Mouse (Mus musculus) hindbrain, embryonic 16.5 days (tissue): ENCODE results near the gene Mast4. TPM values are rescaled to one million over a fixed set of nuclear protein-coding genes. Genes with fewer than 3 reads are reported as not detected.

Experiments used
- ATAC-seq: fragments of 200-750 bp; cut with Nextera tagmentation; 2 replicates; pipeline ENCODE4 v1.8.0; 2017; ENCODE audit warnings: moderate TSS enrichment, moderate library complexity
- H3K27ac ChIP-seq: fragments of 300-500 bp; sonication (generic); 2 replicates; pipeline ENCODE4 v1.5.1; 2014; ENCODE audit warnings: low read depth, mild to moderate bottlenecking, control low read depth, low read length, moderate library complexity
- H3K27me3 ChIP-seq: fragments of 300-500 bp; sonication (generic); replicated peaks from 2 replicates; pipeline ENCODE4 v1.6.1; 2014; ENCODE audit warnings: low read length; ENCODE audit not compliant: control insufficient read depth, insufficient read depth
- H3K36me3 ChIP-seq: fragments of 300-500 bp; sonication (generic); 2 replicates; pipeline ENCODE4 v1.6.1; 2014; ENCODE audit warnings: mild to moderate bottlenecking, low read length, moderate library complexity, mixed read lengths; ENCODE audit not compliant: control insufficient read depth, insufficient read depth
- H3K4me1 ChIP-seq: fragments of 300-500 bp; sonication (generic); 2 replicates; pipeline ENCODE4 v1.6.1; 2014; ENCODE audit warnings: low read depth, low read length; ENCODE audit not compliant: control insufficient read depth, insufficient read depth
- H3K4me2 ChIP-seq: fragments of 300-500 bp; sonication (generic); 2 replicates; pipeline ENCODE4 v1.6.1; 2014; ENCODE audit warnings: mild to moderate bottlenecking, low read length, control low read depth, moderate library complexity
- H3K4me3 ChIP-seq: fragments of 300-500 bp; sonication (generic); 2 replicates; pipeline ENCODE4 v1.5.1; 2014; ENCODE audit warnings: mild to moderate bottlenecking, low read length, control low read depth, moderate library complexity
- H3K9ac ChIP-seq: fragments of 300-500 bp; sonication (generic); 2 replicates; pipeline ENCODE4 v1.6.1; 2014; ENCODE audit warnings: low read depth, mild to moderate bottlenecking, control low read depth, low read length, moderate library complexity
- H3K9me3 ChIP-seq: fragments of 300-500 bp; sonication (generic); 2 replicates; pipeline ENCODE4 v1.6.1; 2014; ENCODE audit warnings: mild to moderate bottlenecking, low read length, moderate library complexity; ENCODE audit not compliant: control insufficient read depth
- WGBS: fragments of 180-500 bp; shearing (Covaris S2); extraction: QIAGEN DNeasy Blood & Tissue Kit; methylation state at CpG from one replicate; pipeline ENCODE4 v1.1.7; 2014; 5-methylcytosine and 5-hydroxymethylcytosine counted together
- polyA plus RNA-seq: library from polyadenylated mRNA; unstranded; fragments of >200 nt; fragmentation: Nextera tagmentation; extraction: Ambion mirVana; gene quantifications from 2 replicates; pipeline ENCODE4 v1.2.1, GENCODE M21; 2015

The Mast4 gene
- polyA plus RNA-seq, 1 experiment from 2014 or later = 24.6 TPM

DNA sequence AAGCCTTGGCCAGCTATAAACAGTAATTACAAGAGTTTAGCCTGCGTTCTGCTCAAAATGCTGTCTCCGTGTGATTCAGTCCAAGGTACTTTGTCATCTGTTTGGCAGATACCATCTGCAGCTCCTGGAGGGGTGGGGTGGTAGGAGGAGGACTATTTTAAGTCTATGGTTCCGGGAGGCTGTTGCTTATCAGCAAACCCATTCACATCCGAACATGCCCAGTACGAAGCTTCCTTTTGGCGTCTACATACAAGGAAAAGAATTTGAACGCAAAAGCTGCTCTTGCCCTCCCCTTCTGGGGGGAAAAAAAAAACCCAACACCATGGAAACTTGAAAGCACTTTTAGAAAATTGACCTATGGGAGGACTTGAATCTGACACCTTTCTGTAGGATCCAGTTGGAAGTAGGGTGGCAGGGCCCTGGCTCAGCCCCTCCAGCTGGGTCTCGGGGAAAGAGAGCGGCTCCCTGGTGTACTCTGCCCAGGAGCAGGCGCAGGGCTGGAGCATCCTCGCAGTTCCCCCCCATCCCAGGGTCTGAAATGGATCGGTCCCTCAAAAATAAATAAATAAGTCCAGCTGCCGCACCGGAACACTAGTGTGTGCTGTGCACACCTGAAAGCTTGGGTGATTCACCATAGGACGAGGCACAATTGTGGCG is 428.2 kb downstream of the Mast4 start:
- peak overlapping the region; percentile 79 for H3K27ac ChIP-seq
- H3K9me3 ChIP-seq = 0 out of 2 replicates have a peak, but pooled peaks cover 2% of the 10 kb centered on the region
- H3K36me3 ChIP-seq = no peaks in the 10 kb centered on the region
- peaks cover 10% of the 10 kb centered on the region for H3K4me1 ChIP-seq
- WGBS = under 1% methylated on average over 16 of the region's 16 CpGs
- H3K4me2 ChIP-seq = peak overlapping the region; percentile 87
- peak overlapping the region; percentile 52 for H3K4me3 ChIP-seq
- peak overlapping the region; percentile 62 for H3K9ac ChIP-seq
- peak; percentile 97 for ATAC-seq
- no peaks in the 10 kb centered on the region for H3K27me3 ChIP-seq

DNA sequence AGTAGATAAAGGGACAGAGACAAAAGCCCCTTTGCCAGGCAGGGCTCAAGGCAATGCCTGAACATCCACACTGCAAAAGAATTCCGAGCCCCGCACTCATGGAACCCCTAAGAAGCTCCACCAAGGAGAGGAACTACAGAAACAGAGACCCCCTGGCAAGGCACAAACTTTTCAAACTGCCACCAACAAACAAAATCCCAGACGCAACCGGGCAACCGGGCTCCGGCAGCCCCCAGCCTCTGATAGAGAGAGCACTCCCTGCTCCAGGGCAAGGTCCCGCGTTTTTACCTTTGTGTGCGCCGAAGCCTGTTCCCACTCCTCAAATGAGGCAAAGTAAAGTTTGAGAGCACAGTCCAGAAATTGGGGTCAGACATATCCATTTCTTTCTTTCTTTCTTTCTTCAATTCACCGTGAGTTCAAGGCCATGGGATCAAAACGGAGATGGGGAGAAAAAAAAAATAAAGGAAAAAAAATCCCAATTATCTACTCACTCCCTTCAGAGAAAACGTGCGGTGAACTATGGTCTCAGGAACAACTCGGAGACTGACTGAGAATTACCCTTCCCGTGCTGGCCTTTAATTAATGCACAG is 428.8 kb downstream of the Mast4 start:
- Histone ChIP-seq H3K9me3 (0 out of 2 replicates have a peak, but pooled peaks cover 2% of the 10 kb centered on the region), H3K9ac (peak overlapping the region; percentile 62), H3K4me2 (peak overlapping the region; percentile 87), H3K27me3 (no peaks in the 10 kb centered on the region), H3K36me3 (no peaks in the 10 kb centered on the region), H3K4me3 (peak overlapping the region; percentile 52), H3K4me1 (peaks cover 10% of the 10 kb centered on the region), H3K27ac (peak overlapping the region; percentile 79)
- ATAC-seq = no peak
- 3% methylated on average over 16 of the region's 16 CpGs for WGBS

DNA sequence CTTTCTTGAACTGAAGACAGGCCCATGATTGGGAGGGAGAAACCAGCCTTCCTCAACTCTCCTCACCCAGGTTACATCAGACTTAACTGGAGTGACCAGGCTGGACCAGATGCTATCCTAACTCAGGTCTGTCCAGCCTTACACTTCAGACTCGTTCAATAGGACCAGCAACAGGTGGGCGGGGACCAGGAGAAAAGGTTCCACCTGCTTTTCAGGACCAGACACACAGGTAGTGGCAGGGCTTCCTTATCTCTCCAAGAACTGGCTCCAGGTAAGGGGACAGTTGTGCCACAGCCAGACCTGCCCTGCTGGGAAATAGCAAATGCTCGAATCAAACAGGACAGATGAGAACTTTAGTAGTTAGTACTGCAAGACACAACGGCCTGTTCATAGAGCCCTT is 430.6 kb downstream of the Mast4 start:
- H3K27me3 ChIP-seq = no peaks in the 10 kb centered on the region
- H3K36me3 ChIP-seq = no peaks in the 10 kb centered on the region
- no peak overlapping the region for H3K4me3 ChIP-seq
- no peak overlapping the region for H3K27ac ChIP-seq
- 88% methylated on average over 4 of the region's 4 CpGs for WGBS
- peaks cover 12% of the 10 kb centered on the region for H3K4me1 ChIP-seq
- ATAC-seq = no peak
- no peak overlapping the region for H3K4me2 ChIP-seq
- H3K9ac ChIP-seq = no peak overlapping the region
- H3K9me3 ChIP-seq = no peaks in the 10 kb centered on the region

DNA sequence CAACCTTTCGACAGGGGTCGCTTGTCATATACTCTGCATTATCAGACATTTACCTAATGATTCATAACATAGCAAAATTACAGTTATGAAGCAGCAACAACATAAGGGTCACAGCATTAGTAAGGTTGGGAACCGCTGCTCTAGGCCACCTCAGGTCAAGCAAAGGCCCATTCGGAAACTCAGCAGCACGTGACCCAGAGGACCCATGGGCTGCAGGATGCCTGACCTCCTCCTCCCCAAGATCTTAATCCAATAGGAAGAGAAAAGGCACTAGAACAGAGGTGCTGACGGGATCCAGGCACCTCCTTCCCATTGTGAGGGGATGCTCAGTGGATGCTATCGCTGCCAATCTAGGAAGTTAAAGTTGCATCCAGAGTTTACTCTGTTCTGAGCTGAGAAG is 432.2 kb downstream of the Mast4 start:
- Histone ChIP-seq H3K27me3 (no peaks in the 10 kb centered on the region), H3K4me1 (peaks cover 13% of the 10 kb centered on the region), H3K9ac (no peak overlapping the region), H3K4me2 (no peak overlapping the region), H3K4me3 (no peak overlapping the region), H3K36me3 (no peaks in the 10 kb centered on the region), H3K27ac (no peak overlapping the region), H3K9me3 (no peaks in the 10 kb centered on the region)
- WGBS = 80% methylated on average over 7 of the region's 7 CpGs
- ATAC-seq = no peak

DNA sequence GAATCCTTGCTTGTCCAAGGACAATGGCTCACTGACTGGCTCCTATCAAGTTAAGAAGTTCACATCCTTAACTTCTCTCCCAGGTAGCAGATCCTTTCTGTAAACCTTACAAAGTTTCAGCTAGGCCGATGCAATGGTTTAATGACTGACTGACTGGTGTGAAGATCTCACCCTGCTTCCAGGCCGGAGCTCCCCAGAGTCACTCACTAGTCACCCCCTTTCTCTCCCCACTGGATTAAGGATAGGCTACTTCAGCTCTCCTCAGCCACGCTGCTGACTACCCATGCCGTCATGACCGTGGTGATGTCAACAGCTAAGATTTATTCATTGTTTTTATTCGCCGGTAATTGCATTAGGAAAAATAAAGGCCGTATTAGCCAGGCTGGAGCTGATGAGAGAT is 433.8 kb downstream of the Mast4 start:
- H3K4me2 ChIP-seq = no peak overlapping the region
- WGBS = 80% methylated on average over 8 of the region's 8 CpGs
- H3K4me3 ChIP-seq = no peak overlapping the region
- no peak for ATAC-seq
- no peak overlapping the region for H3K27ac ChIP-seq
- H3K9ac ChIP-seq = no peak overlapping the region
- no peaks in the 10 kb centered on the region for H3K27me3 ChIP-seq
- peaks cover 14% of the 10 kb centered on the region for H3K4me1 ChIP-seq
- H3K9me3 ChIP-seq = no peaks in the 10 kb centered on the region
- H3K36me3 ChIP-seq = no peaks in the 10 kb centered on the region

DNA sequence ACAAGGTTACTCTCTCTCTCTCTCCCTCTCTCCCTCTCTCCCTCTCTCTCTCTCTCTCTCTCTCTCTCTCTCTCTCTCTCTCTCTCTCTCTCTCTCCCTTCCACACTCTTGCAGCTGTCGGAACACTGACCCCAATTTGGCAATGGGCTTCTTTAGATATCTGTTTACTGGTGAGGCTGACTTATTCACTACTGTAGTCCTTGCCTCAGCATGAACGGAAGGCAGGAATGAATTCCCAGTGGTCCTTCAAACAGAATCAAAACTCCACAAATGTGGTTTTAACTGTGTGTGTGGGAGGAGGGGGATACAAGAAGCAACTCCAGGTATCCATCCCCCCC is 434.2 kb downstream of the Mast4 start:
- H3K27ac ChIP-seq = no peak overlapping the region
- peaks cover 10% of the 10 kb centered on the region for H3K4me1 ChIP-seq
- no peak for ATAC-seq
- H3K9me3 ChIP-seq = no peaks in the 10 kb centered on the region
- 60% methylated on average over 2 of the region's 2 CpGs for WGBS
- no peaks in the 10 kb centered on the region for H3K36me3 ChIP-seq
- H3K4me3 ChIP-seq = no peak overlapping the region
- no peak overlapping the region for H3K4me2 ChIP-seq
- H3K9ac ChIP-seq = no peak overlapping the region
- no peaks in the 10 kb centered on the region for H3K27me3 ChIP-seq

DNA sequence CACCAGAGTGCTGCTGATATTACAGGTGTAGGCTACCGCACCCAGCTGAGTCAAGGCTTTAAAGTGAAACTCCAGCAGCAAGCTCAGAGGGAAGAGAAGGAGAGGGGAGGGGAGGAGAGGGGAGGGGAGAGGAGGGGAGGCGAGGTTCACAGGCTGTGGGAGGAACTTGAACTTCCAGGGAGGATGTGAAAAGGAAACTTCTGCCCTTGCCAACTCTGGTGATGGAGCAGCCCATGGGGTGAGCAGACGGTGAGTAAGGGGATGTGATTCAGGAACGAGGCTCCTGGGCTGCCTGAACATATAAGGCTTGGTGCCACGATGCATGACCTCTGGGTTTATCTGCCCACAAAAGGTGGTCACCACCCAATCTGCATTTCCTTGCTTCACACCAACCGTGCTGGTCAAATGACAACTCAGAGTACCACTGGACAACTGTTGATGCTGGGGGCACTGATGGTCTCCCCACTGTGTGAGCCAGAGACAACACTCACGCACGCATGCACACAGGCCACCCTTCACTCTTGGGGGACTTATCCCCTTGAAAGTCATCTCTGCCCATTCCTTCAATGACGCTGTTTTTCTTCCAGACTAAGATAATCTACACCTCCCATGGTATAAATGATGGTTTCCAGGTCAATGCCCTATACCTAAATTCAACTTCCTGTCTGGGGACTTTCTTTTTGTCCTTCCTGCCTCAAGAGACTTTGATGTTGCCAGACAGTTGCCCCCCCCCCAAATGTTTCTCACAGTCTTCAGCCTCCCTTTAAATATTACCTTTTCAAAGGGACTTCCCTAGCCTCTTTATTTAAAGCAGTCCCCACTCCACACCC is 434.8 kb downstream of the Mast4 start:
- 65% methylated on average over 9 of the region's 9 CpGs for WGBS
- no peak overlapping the region for H3K9ac ChIP-seq

DNA sequence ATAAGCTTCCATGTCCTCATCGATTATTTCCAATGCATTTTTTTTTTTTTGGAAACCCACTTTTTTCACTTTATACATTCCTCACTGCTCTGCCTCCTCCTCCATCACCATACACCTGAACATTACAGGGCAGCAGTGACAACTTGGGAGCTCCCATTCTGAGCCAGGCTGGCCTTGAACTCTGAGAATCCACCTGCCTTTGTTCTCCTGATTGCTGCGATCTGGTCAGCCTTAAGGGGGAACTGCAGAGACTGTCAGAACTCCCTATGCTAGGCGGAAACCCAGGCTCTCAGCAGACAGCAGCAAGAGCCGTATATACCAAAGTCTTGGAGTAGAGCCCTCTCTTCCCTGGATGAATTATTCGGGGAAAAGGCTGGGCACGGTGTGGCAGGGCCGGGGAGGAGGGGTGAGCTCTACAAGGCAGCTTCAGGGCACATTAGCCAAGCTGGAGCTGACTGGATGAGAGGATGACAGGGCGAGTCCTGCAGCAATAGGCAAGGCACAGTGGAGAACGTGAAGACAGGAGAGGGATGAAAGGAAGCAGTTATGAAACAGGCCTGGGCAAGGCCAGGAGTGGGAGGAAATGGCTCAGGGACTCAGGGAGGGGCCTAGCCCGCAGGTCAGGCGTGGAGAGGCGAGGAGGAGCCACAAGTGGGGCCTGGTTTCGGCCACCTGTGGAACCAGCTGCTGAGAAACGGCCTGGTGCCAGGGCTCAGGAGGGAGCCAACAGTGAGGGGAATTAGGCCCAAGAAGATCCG is 435.7 kb downstream of the Mast4 start:
- no peaks in the 10 kb centered on the region for H3K9me3 ChIP-seq
- no peaks in the 10 kb centered on the region for H3K27me3 ChIP-seq
- peaks cover 6% of the 10 kb centered on the region for H3K4me1 ChIP-seq
- ATAC-seq = peak; percentile 59; the same call in 1 of the 2 replicates
- H3K4me3 ChIP-seq = no peak overlapping the region
- H3K4me2 ChIP-seq = no peak overlapping the region
- no peak overlapping the region for H3K9ac ChIP-seq
- H3K27ac ChIP-seq = no peak overlapping the region
- WGBS = 57% methylated on average over 15 of the region's 15 CpGs
- H3K36me3 ChIP-seq = no peaks in the 10 kb centered on the region

More for the DNA sequence above, 434.8 kb downstream of the Mast4 start:
- ATAC-seq = 0 out of 2 replicates have a peak, but pooled peaks have one; percentile 16
- Histone ChIP-seq H3K4me2 (no peak overlapping the region), H3K9me3 (no peaks in the 10 kb centered on the region), H3K27ac (no peak overlapping the region), H3K4me1 (peaks cover 8% of the 10 kb centered on the region), H3K27me3 (no peaks in the 10 kb centered on the region), H3K4me3 (no peak overlapping the region), H3K36me3 (no peaks in the 10 kb centered on the region)

DNA sequence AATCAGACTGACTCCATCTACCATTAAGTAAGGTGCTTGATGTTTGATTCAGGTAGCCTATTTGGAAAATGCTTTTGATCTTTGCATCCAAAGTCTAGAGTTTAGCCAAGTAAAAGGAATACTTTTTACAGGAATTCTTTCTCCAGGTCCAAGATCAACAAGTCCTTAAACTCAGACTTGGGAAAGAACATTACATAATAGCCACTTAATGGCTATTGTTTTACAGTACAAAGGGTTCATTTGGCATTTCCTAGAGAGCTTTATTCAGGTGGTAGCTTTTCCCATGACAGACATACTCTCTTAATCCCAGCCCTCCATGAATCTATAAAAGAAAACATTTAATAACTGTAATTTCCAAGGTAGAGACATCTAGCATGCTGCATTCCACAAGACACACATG is 438.0 kb downstream of the Mast4 start:
- ATAC-seq = no peak
- Histone ChIP-seq H3K4me3 (no peak overlapping the region), H3K4me1 (peaks cover 6% of the 10 kb centered on the region), H3K4me2 (no peak overlapping the region), H3K9ac (no peak overlapping the region), H3K27ac (no peak overlapping the region), H3K9me3 (no peaks in the 10 kb centered on the region), H3K27me3 (no peaks in the 10 kb centered on the region), H3K36me3 (no peaks in the 10 kb centered on the region)
